Mouse (Mus musculus): ENCODE data around the gene Gm3269.
"Not testable (repeated sequence)": the region's sequence is repeated elsewhere in the genome, so short reads cannot be mapped to it uniquely, and the experiment has no call there.

Gene Gm3269

DNA sequence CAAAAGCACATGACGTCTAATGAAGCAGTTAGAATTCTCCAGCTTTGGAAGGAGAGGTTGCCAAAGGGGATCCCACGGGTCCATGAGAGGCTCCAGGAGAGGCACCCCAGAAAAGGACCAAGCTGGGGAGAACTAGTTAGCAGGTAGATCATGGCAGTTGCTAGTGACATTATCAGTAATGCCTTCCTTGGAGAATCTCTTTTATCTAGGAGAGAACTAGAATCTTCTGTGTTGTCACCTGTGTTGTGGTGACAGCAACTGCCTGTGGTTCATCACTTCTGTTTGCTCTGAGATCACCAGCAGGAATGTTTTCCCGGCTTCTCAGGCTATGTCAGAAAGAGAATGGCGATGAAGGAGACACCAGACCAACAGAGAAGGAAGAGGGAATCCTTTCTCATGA lies at the start of gene Gm3269:
TSS of gene Gm3269 (plus strand) at position 301 of the 400 bp plus-strand sequence.
- not testable (repeated sequence) for H3K36me3 ChIP-seq (ENCODE audit: control insufficient read depth, insufficient read depth, low read length, poor library complexity, severe bottlenecking); DNase-seq (ENCODE audit: low read depth, low spot score); H3K27me3 ChIP-seq (ENCODE audit: control insufficient read depth, insufficient read depth, low read length, poor library complexity, severe bottlenecking)

DNA sequence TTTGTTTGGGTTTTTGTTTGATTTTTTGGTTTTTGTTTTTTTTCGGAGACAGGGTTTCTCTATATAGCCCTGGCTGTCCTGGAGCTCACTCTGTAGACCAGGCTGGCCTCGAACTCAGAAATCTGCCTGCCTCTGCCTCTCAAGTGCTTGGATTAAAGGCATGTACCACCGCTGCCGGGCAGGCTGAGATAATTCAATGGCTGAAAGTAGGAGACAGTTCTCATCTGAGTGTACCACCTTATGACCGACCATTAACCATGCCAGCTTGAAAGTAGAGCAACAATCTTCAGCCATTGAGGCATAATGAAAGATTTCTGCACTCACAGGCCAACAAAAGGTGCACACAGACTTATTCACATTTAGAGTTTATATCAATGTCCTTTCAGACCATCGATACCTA lies 31.5 kb upstream of the Gm3269 start:
- not testable (repeated sequence) for H3K36me3 ChIP-seq (ENCODE audit: control insufficient read depth, insufficient read depth, low read length, poor library complexity, severe bottlenecking); H3K27me3 ChIP-seq (ENCODE audit: control insufficient read depth, insufficient read depth, low read length, poor library complexity, severe bottlenecking); DNase-seq (ENCODE audit: low read depth, low spot score)

DNA sequence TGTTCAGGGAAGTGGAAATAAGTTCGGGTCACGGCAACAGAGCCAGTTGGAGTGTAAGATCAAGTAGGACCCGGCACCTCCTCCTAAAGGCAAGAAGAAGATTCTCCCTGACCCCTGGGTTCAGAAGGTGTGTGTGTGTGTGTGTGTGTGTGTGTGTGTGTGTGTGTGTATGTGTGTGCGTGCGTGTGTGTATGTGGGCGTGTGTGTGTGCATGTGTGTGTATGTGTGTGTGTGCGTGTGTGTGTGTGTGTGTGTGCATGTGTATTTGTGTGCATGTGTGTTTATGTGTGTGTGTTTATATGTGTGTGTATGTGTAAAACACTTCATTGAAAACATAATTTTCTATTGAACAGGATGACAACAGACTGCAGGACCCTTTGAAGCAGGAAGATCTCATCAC lies 16.0 kb upstream of the Gm3269 start:
- H3K36me3 ChIP-seq (ENCODE audit: control insufficient read depth, insufficient read depth, low read length, poor library complexity, severe bottlenecking); H3K27me3 ChIP-seq (ENCODE audit: control insufficient read depth, insufficient read depth, low read length, poor library complexity, severe bottlenecking); DNase-seq (ENCODE audit: low read depth, low spot score): not testable (repeated sequence)

DNA sequence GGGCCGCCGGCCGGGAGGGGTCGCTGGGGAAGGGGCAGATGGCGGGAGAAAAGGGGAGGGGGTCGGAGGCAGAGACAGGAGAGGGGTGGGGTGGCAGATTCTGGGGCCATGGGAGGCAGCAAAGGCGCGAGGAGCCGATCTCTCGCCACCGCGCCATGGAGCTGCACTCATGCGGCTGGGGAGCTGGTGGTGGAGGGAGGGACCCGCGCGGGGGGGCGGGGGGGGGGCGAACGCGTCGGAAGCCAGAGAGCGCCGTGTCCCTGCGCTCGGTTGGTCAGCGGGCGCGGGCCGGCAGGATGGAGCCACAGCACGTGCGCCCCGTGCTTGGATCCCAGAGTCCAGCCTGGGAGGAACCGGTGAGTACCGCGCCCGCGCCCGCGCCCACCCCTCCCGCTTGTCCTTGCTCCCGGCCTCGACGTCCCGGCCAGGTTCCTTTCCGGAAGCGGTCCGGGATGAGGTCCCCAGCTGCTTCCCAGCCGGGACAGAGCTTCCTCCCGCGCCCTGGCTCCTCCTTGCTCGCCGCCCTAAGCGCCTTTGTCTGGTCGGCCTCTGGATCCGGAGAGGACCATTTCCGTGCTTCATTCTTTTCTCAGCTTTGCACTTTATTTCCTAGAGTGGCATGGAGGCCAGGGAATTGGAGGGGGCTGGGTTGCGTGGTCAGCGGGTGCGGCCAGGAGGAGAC lies 17.5 kb downstream of the Gm3269 start, which contains the start of gene Gm3264:
TSS of gene Gm3264 (plus strand) at position 278 of the 682 bp plus-strand sequence.
- H3K36me3 ChIP-seq (ENCODE audit: control insufficient read depth, insufficient read depth, low read length, poor library complexity, severe bottlenecking); H3K27me3 ChIP-seq (ENCODE audit: control insufficient read depth, insufficient read depth, low read length, poor library complexity, severe bottlenecking); DNase-seq (ENCODE audit: low read depth, low spot score): not testable (repeated sequence)

DNA sequence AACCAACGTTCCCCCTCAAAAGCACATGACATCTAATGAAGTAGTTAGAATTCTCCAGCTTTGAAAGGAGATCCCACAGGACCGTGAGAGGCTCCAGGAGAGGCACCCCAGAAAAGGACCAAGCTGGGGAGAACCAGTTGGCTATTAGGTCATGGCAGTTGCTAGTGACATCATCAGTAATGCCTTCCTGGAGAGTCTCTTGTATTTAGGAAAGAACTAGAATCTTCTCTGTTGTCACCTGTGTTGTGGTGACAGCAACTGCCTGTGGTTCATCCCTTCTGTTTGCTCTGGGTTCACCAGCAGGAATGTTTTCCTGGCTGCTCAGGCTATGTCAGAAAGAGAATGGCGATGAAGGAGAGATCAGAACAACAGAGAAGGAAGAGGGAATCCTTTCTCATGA lies 54.2 kb downstream of the Gm3269 start, which contains the start of gene Gm3278:
TSS of gene Gm3278 (plus strand) at position 301 of the 400 bp plus-strand sequence.
- DNase-seq (ENCODE audit: low read depth, low spot score); H3K27me3 ChIP-seq (ENCODE audit: control insufficient read depth, insufficient read depth, low read length, poor library complexity, severe bottlenecking); H3K36me3 ChIP-seq (ENCODE audit: control insufficient read depth, insufficient read depth, low read length, poor library complexity, severe bottlenecking): not testable (repeated sequence)
